Mouse (Mus musculus) heart, embryonic 16.5 days (tissue): Measurements from ENCODE around the gene Lbr. TPM values are rescaled to one million over a fixed set of nuclear protein-coding genes. Genes with fewer than 3 reads are reported as not detected.

Experiments
- ATAC-seq: fragments of 200-750 bp; cut with Nextera tagmentation; replicated peaks from 2 replicates; pipeline ENCODE4 v1.8.0; 2017; ENCODE audit warnings: moderate number of reproducible peaks; ENCODE audit not compliant: insufficient read depth, low FRiP score; ENCODE audit errors: extremely low read depth
- H3K27ac ChIP-seq: fragments of 300-500 bp; sonication (generic); 2 replicates; pipeline ENCODE4 v1.5.1; 2014; ENCODE audit warnings: mild to moderate bottlenecking, low read length, control low read depth, moderate library complexity
- H3K27me3 ChIP-seq: fragments of 300-500 bp; sonication (generic); 2 replicates; pipeline ENCODE4 v1.6.1; 2014; ENCODE audit warnings: low read length, mixed read lengths; ENCODE audit not compliant: control insufficient read depth, insufficient read depth
- H3K36me3 ChIP-seq: fragments of 300-500 bp; sonication (generic); 2 replicates; pipeline ENCODE4 v1.6.1; 2014; ENCODE audit not compliant: control insufficient read depth, insufficient read depth
- H3K4me1 ChIP-seq: fragments of 300-500 bp; sonication (generic); 2 replicates; pipeline ENCODE4 v1.6.1; 2014; ENCODE audit warnings: low read length, mixed read lengths; ENCODE audit not compliant: control insufficient read depth, insufficient read depth
- H3K4me2 ChIP-seq: fragments of 300-500 bp; sonication (generic); 2 replicates; pipeline ENCODE4 v1.6.1; 2014; ENCODE audit warnings: low read depth, mild to moderate bottlenecking, control low read depth, low read length
- H3K4me3 ChIP-seq: fragments of 300-500 bp; sonication (generic); 2 replicates; pipeline ENCODE4 v1.5.1; 2014; ENCODE audit warnings: mild to moderate bottlenecking, control low read depth, low read length
- H3K9ac ChIP-seq: fragments of 300-500 bp; sonication (generic); 2 replicates; pipeline ENCODE4 v1.6.1; 2014; ENCODE audit warnings: low read length, control low read depth
- H3K9me3 ChIP-seq: fragments of 300-500 bp; sonication (generic); replicated peaks from 2 replicates; pipeline ENCODE4 v1.6.1; 2016; ENCODE audit warnings: low read length; ENCODE audit not compliant: control insufficient read depth
- WGBS: fragments of 180-500 bp; shearing (Covaris S2); extraction: QIAGEN DNeasy Blood & Tissue Kit; methylation state at CpG from one replicate; pipeline ENCODE4 v1.1.7; 2014; 5-methylcytosine and 5-hydroxymethylcytosine counted together
- polyA plus RNA-seq: library from polyadenylated mRNA; unstranded; fragments of >200 nt; fragmentation: Nextera tagmentation; extraction: Ambion mirVana; gene quantifications from 2 replicates; pipeline ENCODE4 v1.2.1, GENCODE M21; 2015

The Lbr gene
- polyA plus RNA-seq, 1 experiment from 2014 or later = 92.6 TPM

- 59% methylated on average over 14 of the region's 14 CpGs for WGBS
- H3K9me3 ChIP-seq = no peaks in the 10 kb centered on the region
Observed at GRCm38 (mm10) chr1:181769392-181769791, 73.5 kb downstream of the Lbr start.

More at GRCm38 (mm10) chr1:181769392-181769791, 73.5 kb downstream of the Lbr start:
- H3K4me3 ChIP-seq = no peak overlapping the region
- no peak for ATAC-seq
- no peak overlapping the region for H3K27ac ChIP-seq
- H3K36me3 ChIP-seq = no peaks in the 10 kb centered on the region
- no peaks in the 10 kb centered on the region for H3K4me1 ChIP-seq
- H3K4me2 ChIP-seq = no peak overlapping the region
- no peaks in the 10 kb centered on the region for H3K27me3 ChIP-seq
- no peak overlapping the region for H3K9ac ChIP-seq

Other genes with a start within 250 kb of the Lbr start
- 13.2 and 17.3 TPM in 2 replicates for gene Enah, start 176.9 kb upstream of the Lbr start, polyA plus RNA-seq